Mouse (Mus musculus): Measurements from ENCODE around the gene Stat5b. TPM values are rescaled to one million over a fixed set of nuclear protein-coding genes. Genes with fewer than 3 reads are reported as not detected.

Stat5b gene
- polyA plus RNA-seq, 1 experiment from 2014 or later: 24.9 TPM

- Histone ChIP-seq H3K4me2 (replicated peaks) (peak overlapping the region; percentile 68), H3K27me3 (peaks cover 36% of the 10 kb centered on the region), H3K4me1 (peaks cover 22% of the 10 kb centered on the region), H3K9ac (peak overlapping the region; percentile 1; the same call in 1 of the 2 replicates), H3K27ac (replicated peaks) (no peak overlapping the region), H3K36me3 (0 out of 2 replicates have a peak, but pooled peaks cover 4% of the 10 kb centered on the region), H3K4me3 (replicated peaks) (peak overlapping the region; percentile 44), H3K9me3 (replicated peaks) (no peaks in the 10 kb centered on the region)
- WGBS: under 1% methylated on average over 27 of the region's 27 CpGs
- no peak for ATAC-seq (ENCODE audit: insufficient number of reproducible peaks, low FRiP score, low TSS enrichment, low read depth)
Observed at GRCm38 (mm10) chr11:100761547-100762045, 88.9 kb downstream of the Stat5b start.

- H3K27ac ChIP-seq (replicated peaks): no peak within 1 kb of the TSS
- H3K9me3 ChIP-seq (replicated peaks): no peaks in the 10 kb centered on the region
- WGBS: 1% methylated on average over 47 of the region's 51 CpGs
- H3K4me1 ChIP-seq: peaks cover 22% of the 10 kb centered on the region
- ATAC-seq (ENCODE audit: insufficient number of reproducible peaks, low FRiP score, low TSS enrichment, low read depth): no peak
- H3K9ac ChIP-seq: no peak within 1 kb of the TSS
- H3K36me3 ChIP-seq: no peaks in the 10 kb centered on the region
- peak within 1 kb of the TSS; percentile 31 for H3K4me3 ChIP-seq (replicated peaks)
- peak within 1 kb of the TSS; percentile 52 for H3K4me2 ChIP-seq (replicated peaks)
- H3K27me3 ChIP-seq: peaks cover 41% of the 10 kb centered on the region
Observed at GRCm38 (mm10) chr11:100759611-100760233, 90.8 kb downstream of the Stat5b start, which contains the start of gene Kcnh4. Gene Kcnh4, minus strand, starts transcription at chr11:100759942.

GRCm38 (mm10) chr11:100758707-100759610, 91.6 kb downstream of the Stat5b start:
- peaks cover 22% of the 10 kb centered on the region for H3K4me1 ChIP-seq
- ATAC-seq (ENCODE audit: insufficient number of reproducible peaks, low FRiP score, low TSS enrichment, low read depth): no peak
- H3K27me3 ChIP-seq: peaks cover 41% of the 10 kb centered on the region
- WGBS: under 1% methylated on average over 35 of the region's 35 CpGs
- no peak overlapping the region for H3K27ac ChIP-seq (replicated peaks)
- H3K4me2 ChIP-seq (replicated peaks): peak overlapping the region; percentile 52
- H3K9me3 ChIP-seq (replicated peaks): no peaks in the 10 kb centered on the region
- H3K4me3 ChIP-seq (replicated peaks): peak overlapping the region; percentile 31
- H3K36me3 ChIP-seq: no peaks in the 10 kb centered on the region
- no peak overlapping the region for H3K9ac ChIP-seq

GRCm38 (mm10) chr11:100757566-100757965, 93.0 kb downstream of the Stat5b start:
- H3K9ac ChIP-seq: no peak overlapping the region
- WGBS: 87% methylated on average over 12 of the region's 12 CpGs
- no peak overlapping the region for H3K4me3 ChIP-seq (replicated peaks)
- ATAC-seq (ENCODE audit: insufficient number of reproducible peaks, low FRiP score, low TSS enrichment, low read depth): no peak
- no peak overlapping the region for H3K27ac ChIP-seq (replicated peaks)
- peaks cover 41% of the 10 kb centered on the region for H3K27me3 ChIP-seq
- no peak overlapping the region for H3K4me2 ChIP-seq (replicated peaks)
- no peaks in the 10 kb centered on the region for H3K9me3 ChIP-seq (replicated peaks)
- no peaks in the 10 kb centered on the region for H3K36me3 ChIP-seq
- H3K4me1 ChIP-seq: peaks cover 22% of the 10 kb centered on the region

GRCm38 (mm10) chr11:100756476-100756875, 94.0 kb downstream of the Stat5b start:
- Histone ChIP-seq H3K4me2 (replicated peaks) (no peak overlapping the region), H3K27ac (replicated peaks) (no peak overlapping the region), H3K36me3 (no peaks in the 10 kb centered on the region), H3K27me3 (peaks cover 32% of the 10 kb centered on the region), H3K4me1 (peaks cover 16% of the 10 kb centered on the region), H3K4me3 (replicated peaks) (no peak overlapping the region), H3K9me3 (replicated peaks) (no peaks in the 10 kb centered on the region), H3K9ac (no peak overlapping the region)
- WGBS: 68% methylated on average over 6 of the region's 6 CpGs
- no peak for ATAC-seq (ENCODE audit: insufficient number of reproducible peaks, low FRiP score, low TSS enrichment, low read depth)

- Histone ChIP-seq H3K4me3 (replicated peaks) (no peak overlapping the region), H3K9ac (no peak overlapping the region), H3K27me3 (peaks cover 18% of the 10 kb centered on the region), H3K9me3 (replicated peaks) (no peaks in the 10 kb centered on the region), H3K36me3 (no peaks in the 10 kb centered on the region), H3K4me2 (replicated peaks) (no peak overlapping the region), H3K4me1 (peaks cover 8% of the 10 kb centered on the region), H3K27ac (replicated peaks) (no peak overlapping the region)
- 93% methylated on average over 3 of the region's 3 CpGs for WGBS
- no peak for ATAC-seq (ENCODE audit: insufficient number of reproducible peaks, low FRiP score, low TSS enrichment, low read depth)
Observed at GRCm38 (mm10) chr11:100754693-100755057, 95.8 kb downstream of the Stat5b start.

- H3K4me3 ChIP-seq (replicated peaks): no peak overlapping the region
- no peak overlapping the region for H3K9ac ChIP-seq
- H3K4me1 ChIP-seq: peaks cover 3% of the 10 kb centered on the region; the same call in 1 of the 2 replicates
- H3K27me3 ChIP-seq: peaks cover 13% of the 10 kb centered on the region
- no peak overlapping the region for H3K27ac ChIP-seq (replicated peaks)
- 76% methylated on average over 12 of the region's 12 CpGs for WGBS
- H3K9me3 ChIP-seq (replicated peaks): no peaks in the 10 kb centered on the region
- no peak for ATAC-seq (ENCODE audit: insufficient number of reproducible peaks, low FRiP score, low TSS enrichment, low read depth)
- no peak overlapping the region for H3K4me2 ChIP-seq (replicated peaks)
- H3K36me3 ChIP-seq: no peaks in the 10 kb centered on the region
Observed at GRCm38 (mm10) chr11:100754021-100754692, 96.4 kb downstream of the Stat5b start.

- 46% methylated on average over 10 of the region's 10 CpGs for WGBS
- Histone ChIP-seq H3K9me3 (replicated peaks) (no peaks in the 10 kb centered on the region), H3K9ac (no peak overlapping the region), H3K4me2 (replicated peaks) (no peak overlapping the region), H3K27ac (replicated peaks) (no peak overlapping the region), H3K27me3 (0 out of 2 replicates have a peak, but pooled peaks cover 7% of the 10 kb centered on the region), H3K4me3 (replicated peaks) (no peak overlapping the region), H3K36me3 (no peaks in the 10 kb centered on the region), H3K4me1 (no peaks in the 10 kb centered on the region)
- ATAC-seq (ENCODE audit: insufficient number of reproducible peaks, low FRiP score, low TSS enrichment, low read depth): no peak
Observed at GRCm38 (mm10) chr11:100752294-100752693, 98.2 kb downstream of the Stat5b start.

GRCm38 (mm10) chr11:100750127-100750526, 100.4 kb downstream of the Stat5b start:
- Histone ChIP-seq H3K36me3 (no peaks in the 10 kb centered on the region), H3K27ac (replicated peaks) (no peak overlapping the region), H3K4me1 (no peaks in the 10 kb centered on the region), H3K27me3 (0 out of 2 replicates have a peak, but pooled peaks cover 4% of the 10 kb centered on the region), H3K9me3 (replicated peaks) (no peaks in the 10 kb centered on the region), H3K9ac (no peak overlapping the region), H3K4me2 (replicated peaks) (no peak overlapping the region), H3K4me3 (replicated peaks) (no peak overlapping the region)
- 89% methylated on average over 16 of the region's 16 CpGs for WGBS
- no peak for ATAC-seq (ENCODE audit: insufficient number of reproducible peaks, low FRiP score, low TSS enrichment, low read depth)

GRCm38 (mm10) chr11:100749469-100749868, 101.1 kb downstream of the Stat5b start:
- no peak for ATAC-seq (ENCODE audit: insufficient number of reproducible peaks, low FRiP score, low TSS enrichment, low read depth)
- Histone ChIP-seq H3K4me3 (replicated peaks) (no peak overlapping the region), H3K4me1 (no peaks in the 10 kb centered on the region), H3K36me3 (no peaks in the 10 kb centered on the region), H3K4me2 (replicated peaks) (no peak overlapping the region), H3K27me3 (0 out of 2 replicates have a peak, but pooled peaks cover 3% of the 10 kb centered on the region), H3K27ac (replicated peaks) (no peak overlapping the region), H3K9me3 (replicated peaks) (no peaks in the 10 kb centered on the region), H3K9ac (no peak overlapping the region)
- WGBS: 49% methylated on average over 25 of the region's 25 CpGs

GRCm38 (mm10) chr11:100748620-100749019, 101.9 kb downstream of the Stat5b start:
- Histone ChIP-seq H3K27ac (replicated peaks) (no peak overlapping the region), H3K27me3 (0 out of 2 replicates have a peak, but pooled peaks cover 3% of the 10 kb centered on the region), H3K9me3 (replicated peaks) (no peaks in the 10 kb centered on the region), H3K9ac (no peak overlapping the region), H3K4me2 (replicated peaks) (no peak overlapping the region), H3K36me3 (no peaks in the 10 kb centered on the region), H3K4me3 (replicated peaks) (no peak overlapping the region), H3K4me1 (no peaks in the 10 kb centered on the region)
- WGBS: 76% methylated on average over 4 of the region's 4 CpGs
- no peak for ATAC-seq (ENCODE audit: insufficient number of reproducible peaks, low FRiP score, low TSS enrichment, low read depth)
